Mouse (Mus musculus) heart, adult 18-20 months (tissue): ENCODE results near the gene Sez6. TPM values are rescaled to one million over a fixed set of nuclear protein-coding genes. Genes with fewer than 3 reads are reported as not detected.

Experiments
- DNase-seq, 2 experiments: peaks; one replicate each; pipeline ENCODE4 v3.0.0; 2021 to 2022; ENCODE audit warnings: mixed read lengths in 1 of 2
- total RNA-seq, 2 experiments: library from RNA; stranded (reverse); gene quantifications; 2 replicates each; pipeline ENCODE4 v1.2.3; 2021

Sez6 gene
- total RNA-seq, 2 experiments from 2014 or later = 0.12 to 0.31 TPM

GRCm38 (mm10) chr11:77950125-77950685 is 19.6 kb downstream of the Sez6 start:
- no peak for DNase-seq

- DNase-seq = no peak
These were observed 20.2 kb downstream of the Sez6 start for GRCm38 (mm10) chr11:77950797-77951228.

- no peak for DNase-seq
These were observed 23.1 kb downstream of the Sez6 start for GRCm38 (mm10) chr11:77953671-77954070.

GRCm38 (mm10) chr11:77956428-77956827 is 25.8 kb downstream of the Sez6 start:
- DNase-seq = no peak

GRCm38 (mm10) chr11:77958268-77958667 is 27.7 kb downstream of the Sez6 start:
- DNase-seq = no peak

- no peak for DNase-seq
These were observed 28.3 kb downstream of the Sez6 start for GRCm38 (mm10) chr11:77958932-77959331.

- DNase-seq = no peak
These were observed 29.6 kb downstream of the Sez6 start for GRCm38 (mm10) chr11:77960199-77960598.

GRCm38 (mm10) chr11:77960898-77961297 is 30.3 kb downstream of the Sez6 start:
- no peak for DNase-seq

GRCm38 (mm10) chr11:77962946-77963345 is 32.3 kb downstream of the Sez6 start:
- DNase-seq = no peak

GRCm38 (mm10) chr11:77964415-77965095 is 34.0 kb downstream of the Sez6 start:
- no peak for DNase-seq

- DNase-seq = peak in 1 of 2 experiments; percentile 33
These were observed 34.8 kb downstream of the Sez6 start for GRCm38 (mm10) chr11:77965101-77966036.

GRCm38 (mm10) chr11:77966037-77966391 is 35.4 kb downstream of the Sez6 start:
- DNase-seq = no peak

- peak; percentile 65 to 89 for DNase-seq
These were observed 36.5 kb downstream of the Sez6 start for GRCm38 (mm10) chr11:77967114-77967513.

GRCm38 (mm10) chr11:77968786-77969185 is 38.2 kb downstream of the Sez6 start:
- DNase-seq = no peak

GRCm38 (mm10) chr11:77970718-77971117 is 40.1 kb downstream of the Sez6 start:
- no peak for DNase-seq

- peak in 1 of 2 experiments; percentile 24 for DNase-seq
These were observed 42.9 kb downstream of the Sez6 start for GRCm38 (mm10) chr11:77973520-77973919.

- DNase-seq = no peak
These were observed 43.7 kb downstream of the Sez6 start for GRCm38 (mm10) chr11:77974325-77974724.

- no peak for DNase-seq
These were observed 45.3 kb downstream of the Sez6 start for GRCm38 (mm10) chr11:77975873-77976272.

- no peak for DNase-seq
These were observed 47.6 kb downstream of the Sez6 start for GRCm38 (mm10) chr11:77978161-77978560.

- no peak for DNase-seq
These were observed 48.7 kb downstream of the Sez6 start for GRCm38 (mm10) chr11:77979221-77979809.

GRCm38 (mm10) chr11:77980281-77981204 is 49.9 kb downstream of the Sez6 start:
- peak; percentile 65 to 74 for DNase-seq
